Mouse (Mus musculus): ENCODE data around the gene Olfr371. TPM values are rescaled to one million over a fixed set of nuclear protein-coding genes. Genes with fewer than 3 reads are reported as not detected.

Olfr371 gene
- not detected in 4 replicates for total RNA-seq (2023; ENCODE audit: inconsistent age)

DNA sequence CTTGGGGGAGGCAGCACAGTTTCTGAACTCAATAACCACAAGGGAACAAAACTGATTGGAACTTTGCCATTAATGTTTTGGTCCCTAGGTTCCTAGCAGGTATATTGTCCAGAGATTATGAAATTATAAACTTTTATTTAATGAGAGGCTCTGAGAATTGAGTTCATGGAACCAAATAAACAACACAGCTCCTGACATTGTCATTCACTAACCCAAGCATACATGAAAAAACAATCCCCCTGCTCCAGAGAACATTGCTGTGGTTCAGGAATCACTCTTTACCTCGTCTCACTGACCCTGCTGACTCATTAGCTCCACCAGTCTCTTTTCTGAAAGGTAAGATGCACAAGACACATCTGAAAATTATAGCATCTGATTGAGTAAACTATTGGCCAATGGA, at the start of gene Olfr371:
Gene Olfr371 (plus strand): TSS at position 301 of the 400 bp plus-strand sequence.

Other genes with a start within 250 kb of the Olfr371 start
- gene Junb, start 247.3 kb upstream of the Olfr371 start, total RNA-seq (2023; ENCODE audit: inconsistent age): 1,539 to 1,702 TPM (median 1,628 TPM) in 4 replicates
- gene Hook2, start 235.4 kb upstream of the Olfr371 start, total RNA-seq (2023; ENCODE audit: inconsistent age): 5.9 to 8.3 TPM (median 6.6 TPM) in 4 replicates
- gene Best2, start 211.5 kb upstream of the Olfr371 start, total RNA-seq (2023; ENCODE audit: inconsistent age): 0.32 TPM in 1 of 4 replicates, not detected in the others
- gene Asna1, start 200.7 kb upstream of the Olfr371 start, total RNA-seq (2023; ENCODE audit: inconsistent age): 87.6 to 96.1 TPM (median 94.0 TPM) in 4 replicates
- 205 to 226 TPM (median 223 TPM) in 4 replicates for gene Trir, start 199.2 kb upstream of the Olfr371 start, total RNA-seq (2023; ENCODE audit: inconsistent age)
- gene Tnpo2, start 189.1 kb upstream of the Olfr371 start, total RNA-seq (2023; ENCODE audit: inconsistent age): 38.8 to 49.7 TPM (median 45.7 TPM) in 4 replicates
- 14.4 to 17.5 TPM (median 15.4 TPM) in 4 replicates for gene Fbxw9, start 165.9 kb upstream of the Olfr371 start, total RNA-seq (2023; ENCODE audit: inconsistent age)
- 3.0 TPM in 1 of 4 replicates, not detected in the others for gene Gm5741, start 158.0 kb upstream of the Olfr371 start, total RNA-seq (2023; ENCODE audit: inconsistent age)
- 105 to 138 TPM (median 115 TPM) in 4 replicates for gene Dhps, start 154.2 kb upstream of the Olfr371 start, total RNA-seq (2023; ENCODE audit: inconsistent age)
- gene Wdr83os, start 145.2 kb upstream of the Olfr371 start, total RNA-seq (2023; ENCODE audit: inconsistent age): 49.2 to 55.9 TPM (median 50.9 TPM) in 4 replicates
- gene Wdr83, start 144.7 kb upstream of the Olfr371 start, total RNA-seq (2023; ENCODE audit: inconsistent age): 12.5 to 15.1 TPM (median 13.1 TPM) in 4 replicates
- 156 to 176 TPM (median 163 TPM) in 4 replicates for gene Man2b1, start 142.7 kb upstream of the Olfr371 start, total RNA-seq (2023; ENCODE audit: inconsistent age)
- gene Zfp791, start 102.9 kb upstream of the Olfr371 start, total RNA-seq (2023; ENCODE audit: inconsistent age): 0.16 TPM in 1 of 4 replicates, not detected in the others
- not detected in 4 replicates for gene Cks1brt, start 74.1 kb upstream of the Olfr371 start, total RNA-seq (2023; ENCODE audit: inconsistent age)
- 32.0 to 38.7 TPM (median 36.8 TPM) in 4 replicates for gene Orc6, start 73.6 kb downstream of the Olfr371 start, total RNA-seq (2023; ENCODE audit: inconsistent age)
- gene Vps35, start 73.8 kb downstream of the Olfr371 start, total RNA-seq (2023; ENCODE audit: inconsistent age): 68.0 to 75.1 TPM (median 70.5 TPM) in 4 replicates
- not detected in 4 replicates for gene Mylk3, start 160.4 kb downstream of the Olfr371 start, total RNA-seq (2023; ENCODE audit: inconsistent age)
- gene 4921524J17Rik, start 206.8 kb downstream of the Olfr371 start, total RNA-seq (2023; ENCODE audit: inconsistent age): 16.4 to 26.4 TPM (median 18.3 TPM) in 4 replicates